Mouse (Mus musculus): ENCODE results near the gene Fzd1. TPM values are rescaled to one million over a fixed set of nuclear protein-coding genes. Genes with fewer than 3 reads are reported as not detected.
A peak's percentile ranks its signal among the peaks of the same experiment; 100 is the strongest.

Gene Fzd1
- polyA plus RNA-seq, 1 experiment from 2014 or later, result 37.5 TPM

- Histone ChIP-seq H3K9ac (replicated peaks; ENCODE audit: low read length) (no peak overlapping the region), H3K27ac (ENCODE audit: low read length) (no peak overlapping the region), H3K9me3 (ENCODE audit: low read length) (no peaks in the 10 kb centered on the region), H3K4me1 (ENCODE audit: insufficient read depth, low read length) (peaks cover 17% of the 10 kb centered on the region), H3K4me2 (replicated peaks; ENCODE audit: low read depth, low read length) (no peak overlapping the region), H3K27me3 (ENCODE audit: insufficient read depth, low read length) (no peaks in the 10 kb centered on the region), H3K4me3 (ENCODE audit: low read length) (no peak overlapping the region), H3K36me3 (ENCODE audit: insufficient read depth, low read length) (no peaks in the 10 kb centered on the region)
- ATAC-seq (ENCODE audit: low FRiP score, low TSS enrichment), result peak; percentile 77
- 76% methylated on average over 3 of the region's 3 CpGs for whole genome bisulfite sequencing
These were observed 26.8 kb downstream of the Fzd1 start for GRCm38 (mm10) chr5:4731064-4731463.

Small RNAs within 50 kb of the gene (microRNA-seq; reads per million reads assigned to microRNA genes)
- not detected for gene Gm44483

Data from kidney, embryonic 16.5 days (tissue).